Mouse (Mus musculus) heart, postnatal 4 days (tissue): Measurements from ENCODE around the gene Skp1a. TPM values are rescaled to one million over a fixed set of nuclear protein-coding genes. Genes with fewer than 3 reads are reported as not detected.
"Not testable (repeated sequence)": the region's sequence is repeated elsewhere in the genome, so short reads cannot be mapped to it uniquely, and the experiment has no call there.

Source experiments
- DNase-seq: peaks from one replicate; pipeline ENCODE4 v3.0.0; 2021
- total RNA-seq, 2 experiments: library from RNA; stranded (reverse); gene quantifications; 2 replicates each; pipeline ENCODE4 v1.2.3; 2021

The Skp1a gene
- total RNA-seq = 100 to 1,000 TPM; 239 to 250 TPM

- peak; percentile 95 for DNase-seq
These were observed at the start of gene Skp1a for GRCm38 (mm10) chr11:52231606-52232541. Gene Skp1a (plus strand): TSS chr11:52231995.

- DNase-seq = not testable (repeated sequence)
These were observed 35.2 kb upstream of the Skp1a start for GRCm38 (mm10) chr11:52196496-52197023.

GRCm38 (mm10) chr11:52213887-52214286, 17.9 kb upstream of the Skp1a start, which contains the start of gene Olfr1371:
Gene Olfr1371 (minus strand): TSS chr11:52213987.
- DNase-seq = no peak

GRCm38 (mm10) chr11:52220282-52220681, 11.5 kb upstream of the Skp1a start:
- peak; percentile 84 for DNase-seq

- not testable (repeated sequence) for DNase-seq
These were observed 9.9 kb upstream of the Skp1a start for GRCm38 (mm10) chr11:52221921-52222320.

- DNase-seq = no peak
These were observed 8.9 kb upstream of the Skp1a start for GRCm38 (mm10) chr11:52222891-52223290.

- peak; percentile 38 for DNase-seq
These were observed 7.7 kb upstream of the Skp1a start for GRCm38 (mm10) chr11:52223968-52224682.

GRCm38 (mm10) chr11:52225986-52226599, 5.7 kb upstream of the Skp1a start:
- no peak for DNase-seq

- no peak for DNase-seq
These were observed 4.7 kb upstream of the Skp1a start for GRCm38 (mm10) chr11:52227053-52227452.

GRCm38 (mm10) chr11:52227466-52228226, 4.1 kb upstream of the Skp1a start:
- no peak for DNase-seq

- no peak for DNase-seq
These were observed 2.9 kb upstream of the Skp1a start for GRCm38 (mm10) chr11:52228722-52229448.

GRCm38 (mm10) chr11:52230694-52231093, 1.1 kb upstream of the Skp1a start:
- DNase-seq = no peak

- DNase-seq = no peak
These were observed 1.4 kb downstream of the Skp1a start for GRCm38 (mm10) chr11:52233043-52233653.

GRCm38 (mm10) chr11:52233906-52234305, 2.1 kb downstream of the Skp1a start:
- DNase-seq = no peak

- DNase-seq = no peak
These were observed 2.7 kb downstream of the Skp1a start for GRCm38 (mm10) chr11:52234509-52234908.

- no peak for DNase-seq
These were observed 9.2 kb downstream of the Skp1a start for GRCm38 (mm10) chr11:52240898-52241542.

GRCm38 (mm10) chr11:52249452-52249851, 17.7 kb downstream of the Skp1a start:
- DNase-seq = no peak

GRCm38 (mm10) chr11:52251770-52252169, 20.0 kb downstream of the Skp1a start:
- no peak for DNase-seq

GRCm38 (mm10) chr11:52252692-52253091, 20.9 kb downstream of the Skp1a start:
- no peak for DNase-seq
